Mouse (Mus musculus): ENCODE measurements around the gene Terf2. TPM values are rescaled to one million over a fixed set of nuclear protein-coding genes. Genes with fewer than 3 reads are reported as not detected.
"Not testable (repeated sequence)": the region's sequence is repeated elsewhere in the genome, so short reads cannot be mapped to it uniquely, and the experiment has no call there.

The Terf2 gene
- polyA plus RNA-seq, 1 experiment from 2014 or later = 18.8 TPM

GRCm38 (mm10) chr8:107109816-107110435, 13.6 kb upstream of the Terf2 start:
- H3K4me1 ChIP-seq (ENCODE audit: control insufficient read depth, insufficient read depth, low read length) = peaks cover 3% of the 10 kb centered on the region; the same call in 1 of the 2 replicates
- H3K4me2 ChIP-seq (ENCODE audit: low read depth, severe bottlenecking) = no peak overlapping the region
- H3K4me3 ChIP-seq (ENCODE audit: low read depth, low read length) = no peak overlapping the region
- H3K27ac ChIP-seq (replicated peaks; ENCODE audit: low read depth, low read length) = no peak overlapping the region
- H3K9me3 ChIP-seq (ENCODE audit: control insufficient read depth, low read length) = no peaks in the 10 kb centered on the region
- ATAC-seq (ENCODE audit: insufficient number of reproducible peaks, low FRiP score, low TSS enrichment, low read depth) (no peak), DNase-seq (ENCODE audit: low spot score) (no peak)
- H3K9ac ChIP-seq (ENCODE audit: low read length) = no peak overlapping the region
- H3K27me3 ChIP-seq (ENCODE audit: control insufficient read depth, insufficient read depth, low read length) = no peaks in the 10 kb centered on the region
- 81% methylated on average over 5 of the region's 5 CpGs for WGBS
- H3K36me3 ChIP-seq (ENCODE audit: control insufficient read depth, insufficient read depth, low read length) = no peaks in the 10 kb centered on the region

- Histone ChIP-seq H3K9me3 (ENCODE audit: control insufficient read depth, low read length) (no peaks in the 10 kb centered on the region), H3K9ac (ENCODE audit: low read length) (0 out of 2 replicates have a peak overlapping the region, but pooled peaks have one; percentile 22), H3K36me3 (ENCODE audit: control insufficient read depth, insufficient read depth, low read length) (no peaks in the 10 kb centered on the region), H3K4me1 (ENCODE audit: control insufficient read depth, insufficient read depth, low read length) (peaks cover 3% of the 10 kb centered on the region; the same call in 1 of the 2 replicates), H3K27me3 (ENCODE audit: control insufficient read depth, insufficient read depth, low read length) (no peaks in the 10 kb centered on the region), H3K4me2 (ENCODE audit: low read depth, severe bottlenecking) (0 out of 2 replicates have a peak overlapping the region, but pooled peaks have one; percentile 0), H3K4me3 (ENCODE audit: low read depth, low read length) (no peak overlapping the region), H3K27ac (replicated peaks; ENCODE audit: low read depth, low read length) (0 out of 2 replicates have a peak overlapping the region, but pooled peaks have one; percentile 36)
- DNase-seq (ENCODE audit: low spot score) = no peak
- 75% methylated on average over 23 of the region's 23 CpGs for WGBS
- ATAC-seq (ENCODE audit: insufficient number of reproducible peaks, low FRiP score, low TSS enrichment, low read depth) = no peak
Measured at GRCm38 (mm10) chr8:107108978-107109720, 12.8 kb upstream of the Terf2 start.

DNA sequence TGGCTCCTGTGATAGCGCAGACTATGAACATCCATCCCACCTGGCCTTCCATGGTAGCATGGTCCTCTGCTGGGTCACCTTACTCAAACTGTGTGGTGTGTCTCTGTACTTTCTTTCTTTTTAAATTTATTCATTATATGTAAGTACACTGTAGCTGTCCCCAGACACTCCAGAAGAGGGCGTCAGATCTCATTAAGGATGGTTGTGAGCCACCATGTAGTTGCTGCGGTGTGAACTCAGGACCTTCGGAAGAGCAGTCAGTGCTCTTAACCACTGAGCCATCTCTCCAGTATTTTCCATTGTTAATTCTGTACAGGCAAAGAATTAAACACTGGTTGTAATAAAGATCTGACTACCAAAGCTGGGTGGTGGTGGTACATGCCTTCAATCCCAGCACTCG, 11.7 kb upstream of the Terf2 start:
- not testable (repeated sequence) for H3K9ac ChIP-seq (ENCODE audit: low read length); H3K4me2 ChIP-seq (ENCODE audit: low read depth, severe bottlenecking); ATAC-seq (ENCODE audit: insufficient number of reproducible peaks, low FRiP score, low TSS enrichment, low read depth); H3K4me1 ChIP-seq (ENCODE audit: control insufficient read depth, insufficient read depth, low read length); DNase-seq (ENCODE audit: low spot score); H3K27me3 ChIP-seq (ENCODE audit: control insufficient read depth, insufficient read depth, low read length); H3K4me3 ChIP-seq (ENCODE audit: low read depth, low read length); H3K27ac ChIP-seq (replicated peaks; ENCODE audit: low read depth, low read length); H3K9me3 ChIP-seq (ENCODE audit: control insufficient read depth, low read length); H3K36me3 ChIP-seq (ENCODE audit: control insufficient read depth, insufficient read depth, low read length)
- WGBS = 90% methylated on average over 5 of the region's 5 CpGs

GRCm38 (mm10) chr8:107104547-107104946, 8.2 kb upstream of the Terf2 start:
- no peaks in the 10 kb centered on the region for H3K36me3 ChIP-seq (ENCODE audit: control insufficient read depth, insufficient read depth, low read length)

GRCm38 (mm10) chr8:107100635-107101034, 4.3 kb upstream of the Terf2 start:
- 85% methylated on average over 2 of the region's 2 CpGs for WGBS
- Histone ChIP-seq H3K9ac (ENCODE audit: low read length) (no peak overlapping the region), H3K4me2 (ENCODE audit: low read depth, severe bottlenecking) (no peak overlapping the region), H3K27ac (replicated peaks; ENCODE audit: low read depth, low read length) (no peak overlapping the region), H3K4me3 (ENCODE audit: low read depth, low read length) (no peak overlapping the region), H3K9me3 (ENCODE audit: control insufficient read depth, low read length) (no peaks in the 10 kb centered on the region), H3K4me1 (ENCODE audit: control insufficient read depth, insufficient read depth, low read length) (no peaks in the 10 kb centered on the region), H3K36me3 (ENCODE audit: control insufficient read depth, insufficient read depth, low read length) (no peaks in the 10 kb centered on the region), H3K27me3 (ENCODE audit: control insufficient read depth, insufficient read depth, low read length) (no peaks in the 10 kb centered on the region)
- DNase-seq (ENCODE audit: low spot score) (no peak), ATAC-seq (ENCODE audit: insufficient number of reproducible peaks, low FRiP score, low TSS enrichment, low read depth) (no peak)

More at GRCm38 (mm10) chr8:107104547-107104946, 8.2 kb upstream of the Terf2 start:
- Histone ChIP-seq H3K4me1 (ENCODE audit: control insufficient read depth, insufficient read depth, low read length) (no peaks in the 10 kb centered on the region), H3K4me2 (ENCODE audit: low read depth, severe bottlenecking) (no peak overlapping the region), H3K9ac (ENCODE audit: low read length) (no peak overlapping the region), H3K9me3 (ENCODE audit: control insufficient read depth, low read length) (no peaks in the 10 kb centered on the region), H3K27me3 (ENCODE audit: control insufficient read depth, insufficient read depth, low read length) (no peaks in the 10 kb centered on the region), H3K27ac (replicated peaks; ENCODE audit: low read depth, low read length) (no peak overlapping the region), H3K4me3 (ENCODE audit: low read depth, low read length) (no peak overlapping the region)
- ATAC-seq (ENCODE audit: insufficient number of reproducible peaks, low FRiP score, low TSS enrichment, low read depth) (no peak), DNase-seq (ENCODE audit: low spot score) (peak; percentile 90)
- 13% methylated on average over 4 of the region's 4 CpGs for WGBS

DNA sequence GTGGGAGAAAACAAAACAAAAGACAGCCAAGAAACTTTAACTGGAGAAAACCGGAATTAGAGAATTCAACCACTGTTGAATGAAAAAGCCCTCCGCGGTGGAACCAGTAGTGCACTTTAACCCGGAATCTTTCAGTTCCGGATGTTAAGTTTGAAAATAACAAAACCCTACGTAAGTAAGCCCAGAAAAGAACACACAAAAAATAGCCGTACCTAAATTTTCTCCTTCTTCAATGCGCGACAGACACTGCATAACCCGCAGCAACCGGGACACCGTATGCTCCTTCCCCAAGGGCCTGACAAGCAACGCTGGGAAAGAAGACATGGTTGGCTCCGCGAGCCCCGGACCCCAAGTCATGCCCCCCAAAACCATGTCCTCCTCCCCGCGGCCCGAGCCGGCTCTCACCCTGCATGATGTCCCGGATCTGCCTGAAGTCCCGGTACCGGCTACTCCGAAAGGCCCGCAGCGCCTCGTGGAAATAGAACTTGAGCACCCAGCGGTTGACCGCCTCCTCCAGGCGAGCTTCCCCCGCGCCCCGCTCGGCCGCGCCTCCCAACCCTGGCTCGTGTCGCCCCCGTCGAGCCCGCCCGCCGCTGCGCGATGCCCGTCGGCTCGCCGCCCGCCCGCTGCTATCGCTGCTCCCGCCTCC, 506 bp downstream of the Terf2 start:
- under 1% methylated on average over 53 of the region's 53 CpGs for WGBS
- Histone ChIP-seq H3K27me3 (ENCODE audit: control insufficient read depth, insufficient read depth, low read length) (no peaks in the 10 kb centered on the region), H3K4me1 (ENCODE audit: control insufficient read depth, insufficient read depth, low read length) (no peaks in the 10 kb centered on the region; the same call in 1 of the 2 replicates), H3K4me2 (ENCODE audit: low read depth, severe bottlenecking) (peak overlapping the region; percentile 43), H3K36me3 (ENCODE audit: control insufficient read depth, insufficient read depth, low read length) (peaks cover 4% of the 10 kb centered on the region; the same call in 1 of the 2 replicates), H3K9me3 (ENCODE audit: control insufficient read depth, low read length) (no peaks in the 10 kb centered on the region), H3K9ac (ENCODE audit: low read length) (peak overlapping the region; percentile 93), H3K4me3 (ENCODE audit: low read depth, low read length) (peak overlapping the region; percentile 85), H3K27ac (replicated peaks; ENCODE audit: low read depth, low read length) (peak overlapping the region; percentile 68)
- no peak for DNase-seq (ENCODE audit: low spot score)
- peak; percentile 74; the same call in 1 of the 2 replicates for ATAC-seq (ENCODE audit: insufficient number of reproducible peaks, low FRiP score, low TSS enrichment, low read depth)

DNA sequence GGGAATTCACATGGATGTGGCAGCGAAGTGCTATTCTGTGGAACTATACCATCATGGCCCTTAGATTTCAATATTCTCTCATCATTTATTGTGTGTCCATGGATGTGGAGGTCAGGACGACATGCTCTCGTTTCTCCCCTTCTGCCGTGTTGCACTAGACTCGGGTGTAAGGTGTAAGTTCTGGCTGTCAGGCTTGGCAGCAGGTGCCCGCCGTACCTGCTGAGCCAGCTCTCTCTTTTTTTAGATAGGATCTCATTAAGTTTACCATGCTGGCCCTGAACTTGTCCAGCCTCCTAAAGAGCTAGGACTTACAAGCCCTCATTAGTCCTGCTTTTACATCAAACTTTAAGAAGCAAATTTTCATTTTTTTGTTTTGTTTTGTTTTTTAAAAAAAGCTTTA, 5.8 kb downstream of the Terf2 start:
- 95% methylated on average over 7 of the region's 7 CpGs for WGBS

DNA sequence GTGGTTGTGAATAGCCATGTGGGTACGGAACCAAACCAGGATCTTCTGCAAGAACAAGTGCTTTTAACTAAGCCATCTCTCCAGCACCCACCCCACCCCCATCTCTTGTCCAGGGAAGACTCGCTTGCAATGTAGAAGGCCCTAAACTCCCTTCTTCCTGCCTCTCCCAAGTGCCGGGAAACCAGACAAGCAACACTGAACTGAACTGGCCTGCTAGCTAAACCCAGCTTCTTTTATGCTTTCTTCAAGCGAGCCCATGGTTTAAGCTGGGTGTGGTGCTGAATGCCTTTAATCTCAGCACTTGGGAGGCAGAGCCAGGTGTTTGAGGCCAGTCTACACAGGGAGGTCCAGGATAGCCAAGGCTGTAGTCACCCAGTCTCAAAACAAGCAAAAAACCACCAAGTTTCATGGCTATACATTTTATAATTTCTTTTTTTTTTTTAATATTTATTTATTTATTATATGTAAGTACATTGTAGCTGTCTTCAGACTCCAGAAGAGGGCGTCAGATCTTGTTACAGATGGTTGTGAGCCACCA, 7.8 kb downstream of the Terf2 start:
- no peaks in the 10 kb centered on the region for H3K4me1 ChIP-seq (ENCODE audit: control insufficient read depth, insufficient read depth, low read length)
- DNase-seq (ENCODE audit: low spot score) (no peak), ATAC-seq (ENCODE audit: insufficient number of reproducible peaks, low FRiP score, low TSS enrichment, low read depth) (no peak)
- H3K9ac ChIP-seq (ENCODE audit: low read length) = no peak overlapping the region
- H3K36me3 ChIP-seq (ENCODE audit: control insufficient read depth, insufficient read depth, low read length) = peaks cover 14% of the 10 kb centered on the region; the same call in 1 of the 2 replicates
- no peaks in the 10 kb centered on the region; the same call in 1 of the 2 replicates for H3K9me3 ChIP-seq (ENCODE audit: control insufficient read depth, low read length)
- no peaks in the 10 kb centered on the region for H3K27me3 ChIP-seq (ENCODE audit: control insufficient read depth, insufficient read depth, low read length)
- H3K4me3 ChIP-seq (ENCODE audit: low read depth, low read length) = no peak overlapping the region
- 96% methylated on average over 5 of the region's 5 CpGs for WGBS
- H3K4me2 ChIP-seq (ENCODE audit: low read depth, severe bottlenecking) = no peak overlapping the region
- no peak overlapping the region for H3K27ac ChIP-seq (replicated peaks; ENCODE audit: low read depth, low read length)

More for the DNA sequence above, 5.8 kb downstream of the Terf2 start:
- Histone ChIP-seq H3K9me3 (ENCODE audit: control insufficient read depth, low read length) (no peaks in the 10 kb centered on the region; the same call in 1 of the 2 replicates), H3K4me3 (ENCODE audit: low read depth, low read length) (no peak overlapping the region), H3K27me3 (ENCODE audit: control insufficient read depth, insufficient read depth, low read length) (no peaks in the 10 kb centered on the region), H3K4me1 (ENCODE audit: control insufficient read depth, insufficient read depth, low read length) (no peaks in the 10 kb centered on the region; the same call in 1 of the 2 replicates), H3K27ac (replicated peaks; ENCODE audit: low read depth, low read length) (no peak overlapping the region), H3K4me2 (ENCODE audit: low read depth, severe bottlenecking) (no peak overlapping the region), H3K9ac (ENCODE audit: low read length) (no peak overlapping the region), H3K36me3 (ENCODE audit: control insufficient read depth, insufficient read depth, low read length) (peaks cover 18% of the 10 kb centered on the region; the same call in 1 of the 2 replicates)
- no peak for DNase-seq (ENCODE audit: low spot score)
- no peak for ATAC-seq (ENCODE audit: insufficient number of reproducible peaks, low FRiP score, low TSS enrichment, low read depth)

All from limb, embryonic 11.5 days (tissue).